Comparison of ENCODE assay signal across 8 mouse cellular contexts in the genomic region with DNA sequence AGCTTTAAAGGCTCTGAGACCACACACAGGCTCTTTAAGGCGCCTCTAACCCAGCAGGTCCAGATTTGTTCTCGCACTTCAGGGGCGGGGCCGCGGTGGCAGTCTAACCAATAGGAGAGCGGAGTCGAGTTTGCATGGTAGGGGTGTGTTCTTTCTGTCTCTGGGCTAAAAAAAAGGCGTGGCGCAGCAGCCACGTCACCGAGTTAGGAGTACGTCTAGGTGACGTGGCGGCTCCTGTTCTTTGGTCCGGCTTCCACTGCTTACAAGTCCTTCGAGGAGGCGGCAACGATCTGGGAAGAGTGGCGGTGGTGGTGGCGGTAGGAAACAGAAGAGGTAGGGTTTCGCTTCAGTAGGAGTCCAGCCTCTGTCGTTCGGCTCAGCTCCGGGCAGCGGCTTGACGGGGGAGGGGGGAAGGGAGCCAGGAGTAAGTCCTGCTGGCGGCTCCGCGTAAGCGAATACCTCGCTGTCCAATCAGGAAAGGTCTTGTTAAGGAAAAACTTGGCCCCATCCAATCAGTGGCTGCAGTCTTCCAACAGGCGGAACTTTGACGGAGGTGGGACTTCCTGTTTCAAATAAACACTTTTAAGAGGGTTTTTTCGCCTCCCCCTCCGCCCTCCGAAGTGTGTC. TPM values are rescaled to one million over a fixed set of nuclear protein-coding genes. Genes with fewer than 3 reads are reported as not detected.
DNase-seq lines count a peak whose midpoint lies in the region; ATAC-seq lines count a peak whose summit lies in the region.

TSS of gene Stx5a (plus strand) at position 171 of the 627 bp plus-strand sequence.

- no peaks in the 10 kb centered on the region for H3K27me3 ChIP-seq in hindbrain, embryonic 14.5 days (ENCODE audit: control insufficient read depth, insufficient read depth, low read length)

- peaks cover 65% of the 10 kb centered on the region for H3K36me3 ChIP-seq in hindbrain, embryonic 14.5 days (replicated peaks; ENCODE audit: control insufficient read depth, insufficient read depth)

- H3K9ac ChIP-seq in hindbrain, embryonic 14.5 days, result peak within 1 kb of the TSS; percentile 89

- peak within 1 kb of the TSS; percentile 75 for H3K4me3 ChIP-seq in hindbrain, embryonic 14.5 days (replicated peaks; ENCODE audit: low read length)

- H3K9me3 ChIP-seq in hindbrain, embryonic 14.5 days (ENCODE audit: control insufficient read depth, low read length), result no peaks in the 10 kb centered on the region

- WGBS in hindbrain, embryonic 14.5 days, result under 1% methylated on average over 36 of the region's 36 CpGs

- peak; percentile 98 for ATAC-seq in hindbrain, embryonic 14.5 days (ENCODE audit: low FRiP score)

- peak; percentile 99 for DNase-seq in R1 (ENCODE audit: low read depth, low spot score)
- DNase-seq in cerebellum, postnatal 25 days, result peak; percentile 96 to 97
- peak; percentile 89 to 92 for DNase-seq in frontal cortex, postnatal 25 days (ENCODE audit: low spot score in 2 of 2)
- DNase-seq in hindbrain, embryonic 14.5 days (ENCODE audit: low spot score), result peak; percentile 97
- peak; percentile 95 for DNase-seq in layer of hippocampus, postnatal 36 days
- DNase-seq in lung, postnatal 36 days, result peak; percentile 99
- DNase-seq in retina, postnatal 1 day, result peak; percentile 99
- peak; percentile 91 to 95 for DNase-seq in urinary bladder, adult 18-20 months (ENCODE audit: low spot score in 2 of 2)

- peak within 1 kb of the TSS; percentile 98 for H3K4me2 ChIP-seq in hindbrain, embryonic 14.5 days (replicated peaks)

- H3K27ac ChIP-seq in hindbrain, embryonic 14.5 days, result peak within 1 kb of the TSS; percentile 94

- H3K4me1 ChIP-seq in hindbrain, embryonic 14.5 days (replicated peaks; ENCODE audit: control insufficient read depth, insufficient read depth, low read length), result peaks cover 22% of the 10 kb centered on the region

RNA-seq across cellular contexts. Expression of gene Stx5a, which starts in this region (rescaled TPM):
- 102 and 103 TPM in 2 replicates for polyA plus RNA-seq in hindbrain, embryonic 14.5 days (2014; fragmentation: Nextera tagmentation; extraction: Ambion mirVana)
- 10 to 100 TPM; 67.4 to 76.3 TPM for total RNA-seq in layer of hippocampus, postnatal 36 days (2021)

Comparison
In these comparisons a context has a peak if more than half of its experiments do, and no peak if none do; other contexts are left out.
1. Peak in every context shown above with its lines: DNase-seq, ATAC-seq, H3K4me3 ChIP-seq and H3K27ac ChIP-seq.